Mouse (Mus musculus) forebrain, embryonic 14.5 days (tissue): Measurements from ENCODE around the gene Tex11. TPM values are rescaled to one million over a fixed set of nuclear protein-coding genes. Genes with fewer than 3 reads are reported as not detected.

Experiments used
- ATAC-seq: fragments of 200-750 bp; cut with Nextera tagmentation; 2 replicates; pipeline ENCODE4 v1.8.0; 2017; ENCODE audit warnings: mild to moderate bottlenecking, moderate library complexity
- DNase-seq: peaks from one replicate; pipeline ENCODE4 v3.0.0-alpha.2; 2015; ENCODE audit warnings: low spot score
- H3K27ac ChIP-seq: fragments of 300-500 bp; sonication (generic); 2 replicates; pipeline ENCODE4 v1.5.1; 2014; ENCODE audit warnings: low read depth, mild to moderate bottlenecking, control low read depth, low read length, moderate library complexity
- H3K27me3 ChIP-seq: fragments of 300-500 bp; sonication (generic); replicated peaks from 2 replicates; pipeline ENCODE4 v1.6.1; 2014; ENCODE audit warnings: low read length, control low read depth, mixed read lengths; ENCODE audit not compliant: control insufficient read depth, insufficient read depth
- H3K36me3 ChIP-seq: fragments of 300-500 bp; sonication (generic); 2 replicates; pipeline ENCODE4 v1.6.1; 2014; ENCODE audit warnings: low read length, control low read depth; ENCODE audit not compliant: control insufficient read depth, insufficient read depth
- H3K4me1 ChIP-seq: fragments of 300-500 bp; sonication (generic); 2 replicates; pipeline ENCODE4 v1.6.1; 2014; ENCODE audit warnings: antibody characterized with exemption, low read length, control low read depth; ENCODE audit not compliant: control insufficient read depth, insufficient read depth
- H3K4me2 ChIP-seq: fragments of 300-500 bp; sonication (generic); 2 replicates; pipeline ENCODE4 v1.6.1; 2014; ENCODE audit warnings: mild to moderate bottlenecking, control low read depth, low read length
- H3K4me3 ChIP-seq: fragments of 300-500 bp; sonication (generic); 2 replicates; pipeline ENCODE4 v1.5.1; 2014; ENCODE audit warnings: low read depth, low read length, control low read depth
- H3K9ac ChIP-seq: fragments of 300-500 bp; sonication (generic); 2 replicates; pipeline ENCODE4 v1.6.1; 2014; ENCODE audit warnings: mild to moderate bottlenecking, low read length, control low read depth, moderate library complexity
- H3K9me3 ChIP-seq: fragments of 300-500 bp; sonication (generic); replicated peaks from 2 replicates; pipeline ENCODE4 v1.6.1; 2016; ENCODE audit warnings: low read length, control low read depth, mixed read lengths; ENCODE audit not compliant: control insufficient read depth
- WGBS: fragments of 180-500 bp; shearing (Covaris S2); extraction: QIAGEN DNeasy Blood & Tissue Kit; methylation state at CpG from one replicate; pipeline ENCODE4 v1.1.7; 2014; 5-methylcytosine and 5-hydroxymethylcytosine counted together
- polyA plus RNA-seq: library from polyadenylated mRNA; unstranded; fragments of >200 nt; fragmentation: Nextera tagmentation; extraction: Ambion mirVana; gene quantifications from 2 replicates; pipeline ENCODE4 v1.2.1, GENCODE M21; 2014

The Tex11 gene
- polyA plus RNA-seq, 1 experiment from 2014 or later = 0.06 TPM

DNA sequence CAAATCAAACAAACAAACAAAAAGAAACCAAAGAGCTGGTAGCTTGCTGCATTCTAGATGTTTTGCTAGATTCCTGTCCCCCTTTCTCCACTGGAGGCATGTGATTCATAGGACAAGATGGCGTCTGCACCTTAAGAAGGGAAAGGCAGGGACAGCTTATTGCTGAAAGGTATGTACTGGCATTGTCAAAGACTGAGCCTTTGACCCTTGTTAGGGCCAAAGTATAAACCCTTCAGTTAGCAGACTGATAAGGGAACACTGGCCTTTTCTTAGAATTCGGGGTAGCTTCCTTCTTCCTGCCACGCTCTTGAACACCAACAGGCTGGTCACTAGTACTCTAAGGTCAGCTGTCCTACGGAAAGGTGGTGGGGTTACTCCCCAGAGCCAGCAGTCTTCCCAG is 262.1 kb downstream of the Tex11 start:
- H3K4me1 ChIP-seq = no peaks in the 10 kb centered on the region
- DNase-seq (no peak), ATAC-seq (no peak)
- 83% methylated on average over 4 of the region's 4 CpGs for WGBS
- H3K27me3 ChIP-seq = no peaks in the 10 kb centered on the region
- H3K4me3 ChIP-seq = no peak overlapping the region
- 0 out of 2 replicates have a peak, but pooled peaks cover 10% of the 10 kb centered on the region for H3K36me3 ChIP-seq
- H3K9ac ChIP-seq = no peak overlapping the region
- no peak overlapping the region for H3K27ac ChIP-seq
- H3K9me3 ChIP-seq = no peaks in the 10 kb centered on the region
- H3K4me2 ChIP-seq = no peak overlapping the region

DNA sequence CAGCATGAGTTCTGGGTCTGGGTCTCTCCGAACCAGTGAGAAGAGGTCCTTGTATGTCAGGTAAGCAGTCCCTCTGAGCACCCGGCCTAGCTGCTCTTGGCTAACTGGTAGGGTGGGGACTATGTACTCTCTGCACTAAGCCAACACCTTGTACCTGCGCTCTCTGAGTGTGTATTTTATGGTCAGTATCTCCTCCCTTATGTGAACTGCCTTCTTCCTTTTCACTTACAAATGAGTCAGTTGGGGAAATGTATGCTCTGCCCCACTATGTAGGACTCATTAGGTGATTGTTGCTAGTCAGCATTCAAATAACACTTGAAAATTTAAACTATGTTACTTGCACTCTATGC is 262.8 kb downstream of the Tex11 start:
- H3K4me1 ChIP-seq = no peaks in the 10 kb centered on the region
- H3K9ac ChIP-seq = no peak overlapping the region
- no peak overlapping the region for H3K27ac ChIP-seq
- 0 out of 2 replicates have a peak, but pooled peaks cover 10% of the 10 kb centered on the region for H3K36me3 ChIP-seq
- no peaks in the 10 kb centered on the region for H3K27me3 ChIP-seq
- no peaks in the 10 kb centered on the region for H3K9me3 ChIP-seq
- DNase-seq = no peak
- no peak overlapping the region for H3K4me2 ChIP-seq
- no peak overlapping the region for H3K4me3 ChIP-seq
- 91% methylated on average over 3 of the region's 3 CpGs for WGBS
- ATAC-seq = no peak

DNA sequence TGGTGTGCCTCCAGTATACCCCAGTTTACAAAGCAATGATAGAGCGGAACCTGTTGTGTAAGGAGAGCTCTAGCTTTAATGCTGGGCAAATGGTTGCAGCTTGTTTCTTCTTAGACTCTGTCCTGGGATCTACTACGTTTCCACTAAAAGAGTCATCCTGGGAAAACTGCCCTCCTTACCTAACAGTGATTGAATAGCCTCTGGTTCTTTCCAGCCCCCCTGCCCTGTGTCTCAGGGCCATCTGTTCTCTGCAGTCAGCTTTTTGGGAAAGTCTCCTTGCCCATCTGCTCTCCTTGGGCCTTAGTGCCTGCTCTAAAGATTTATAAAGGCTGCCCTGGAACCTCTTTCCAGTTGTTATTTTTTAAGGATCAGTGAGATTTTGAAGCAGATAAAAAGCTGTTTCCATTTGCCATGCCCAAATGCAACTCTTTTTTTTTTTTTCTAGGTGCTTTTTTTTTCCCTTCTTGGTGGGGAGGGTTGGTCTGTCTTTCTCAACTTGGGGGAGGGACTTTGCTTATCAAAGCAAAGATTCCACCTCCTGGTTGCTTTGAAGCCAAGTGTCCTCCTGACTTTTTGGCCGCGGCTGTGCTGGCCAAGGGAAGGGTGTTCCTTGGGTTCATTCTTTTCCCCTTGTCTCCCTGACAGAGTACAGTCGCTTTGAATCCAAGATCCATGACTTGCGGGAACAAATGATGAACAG is 263.3 kb downstream of the Tex11 start:
- 84% methylated on average over 6 of the region's 6 CpGs for WGBS
- Histone ChIP-seq H3K36me3 (0 out of 2 replicates have a peak, but pooled peaks cover 10% of the 10 kb centered on the region), H3K4me1 (no peaks in the 10 kb centered on the region), H3K9me3 (no peaks in the 10 kb centered on the region), H3K4me3 (no peak overlapping the region), H3K27ac (0 out of 2 replicates have a peak overlapping the region, but pooled peaks have one; percentile 21), H3K27me3 (no peaks in the 10 kb centered on the region), H3K4me2 (no peak overlapping the region), H3K9ac (no peak overlapping the region)
- ATAC-seq (no peak), DNase-seq (peak; percentile 23)

DNA sequence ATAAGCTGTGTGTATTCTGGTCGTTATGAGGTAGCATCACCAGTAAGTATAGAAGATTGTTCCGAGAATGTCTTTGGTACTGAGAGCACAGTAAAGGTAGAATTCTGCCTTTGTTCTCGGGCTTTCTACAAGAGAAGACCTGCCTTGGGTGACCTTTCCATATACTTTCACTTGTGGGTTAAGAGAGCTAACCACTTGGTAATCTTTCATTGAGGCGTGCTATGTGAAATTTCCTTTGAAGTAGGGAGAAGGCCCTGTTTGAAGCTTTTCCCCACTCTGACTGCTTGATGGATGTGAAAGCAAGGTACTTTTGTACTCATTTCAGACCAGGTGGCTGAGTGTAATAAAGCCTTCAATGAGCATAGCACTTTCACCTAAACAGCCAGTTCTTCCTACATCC is 270.1 kb downstream of the Tex11 start:
- no peaks in the 10 kb centered on the region for H3K4me1 ChIP-seq
- no peak overlapping the region for H3K4me2 ChIP-seq
- H3K27ac ChIP-seq = no peak overlapping the region
- no peaks in the 10 kb centered on the region for H3K27me3 ChIP-seq
- no peak overlapping the region for H3K9ac ChIP-seq
- ATAC-seq (no peak), DNase-seq (no peak)
- no peaks in the 10 kb centered on the region for H3K36me3 ChIP-seq
- H3K9me3 ChIP-seq = no peaks in the 10 kb centered on the region
- WGBS = 89% methylated on average over 4 of the region's 4 CpGs
- no peak overlapping the region for H3K4me3 ChIP-seq

Other genes starting within 250 kb of the Tex11 start
- 1.9 and 2.2 TPM in 2 replicates for gene Slc7a3, start 26.4 kb upstream of the Tex11 start, polyA plus RNA-seq
- gene Snx12, start 162.9 kb upstream of the Tex11 start, polyA plus RNA-seq = 45.8 and 54.4 TPM in 2 replicates
- 1.0 and 1.2 TPM in 2 replicates for gene Foxo4, start 194.9 kb upstream of the Tex11 start, polyA plus RNA-seq
- not detected in 2 replicates for gene Gm614, start 204.3 kb upstream of the Tex11 start, polyA plus RNA-seq
- gene Il2rg, start 208.6 kb upstream of the Tex11 start, polyA plus RNA-seq = 6.2 and 6.5 TPM in 2 replicates
- gene Gm20489, start 209.4 kb upstream of the Tex11 start, polyA plus RNA-seq = not detected in 2 replicates
- gene Med12, start 214.4 kb upstream of the Tex11 start, polyA plus RNA-seq = 24.7 and 25.0 TPM in 2 replicates
- 55.3 and 75.0 TPM in 2 replicates for gene Nlgn3, start 239.5 kb upstream of the Tex11 start, polyA plus RNA-seq